Mouse (Mus musculus): Measurements from ENCODE around the gene Foxd1. TPM values are rescaled to one million over a fixed set of nuclear protein-coding genes. Genes with fewer than 3 reads are reported as not detected.

The Foxd1 gene
- polyA plus RNA-seq, 1 experiment from 2014 or later: 0.46 TPM

- Histone ChIP-seq H3K4me1 (replicated peaks; ENCODE audit: control insufficient read depth, insufficient read depth, low read length) (peaks cover 13% of the 10 kb centered on the region), H3K4me2 (ENCODE audit: low read length) (peak overlapping the region; percentile 72), H3K4me3 (replicated peaks; ENCODE audit: low read length) (peak overlapping the region; percentile 82), H3K9ac (replicated peaks; ENCODE audit: low read depth, low read length) (peak overlapping the region; percentile 82), H3K27ac (ENCODE audit: low read length) (peak overlapping the region; percentile 83), H3K36me3 (ENCODE audit: control insufficient read depth, insufficient read depth) (peaks cover 16% of the 10 kb centered on the region; the same call in 1 of the 2 replicates), H3K27me3 (replicated peaks; ENCODE audit: control insufficient read depth, insufficient read depth, low read length) (no peaks in the 10 kb centered on the region), H3K9me3 (ENCODE audit: control insufficient read depth, low read length) (no peaks in the 10 kb centered on the region)
- no peak for ATAC-seq
- WGBS: under 1% methylated on average over 15 of the region's 17 CpGs
Observed at GRCm38 (mm10) chr13:98316140-98316479, 37.9 kb upstream of the Foxd1 start.

- peak within 1 kb of the TSS; percentile 82 for H3K9ac ChIP-seq (replicated peaks; ENCODE audit: low read depth, low read length)
- peak within 1 kb of the TSS; percentile 83 for H3K27ac ChIP-seq (ENCODE audit: low read length)
- H3K4me1 ChIP-seq (replicated peaks; ENCODE audit: control insufficient read depth, insufficient read depth, low read length): peaks cover 13% of the 10 kb centered on the region
- peak within 1 kb of the TSS; percentile 90 for H3K4me2 ChIP-seq (ENCODE audit: low read length)
- peak; percentile 96 for ATAC-seq
- H3K9me3 ChIP-seq (ENCODE audit: control insufficient read depth, low read length): no peaks in the 10 kb centered on the region
- WGBS: under 1% methylated on average over 67 of the region's 90 CpGs
- H3K27me3 ChIP-seq (replicated peaks; ENCODE audit: control insufficient read depth, insufficient read depth, low read length): no peaks in the 10 kb centered on the region
- peaks cover 11% of the 10 kb centered on the region; the same call in 1 of the 2 replicates for H3K36me3 ChIP-seq (ENCODE audit: control insufficient read depth, insufficient read depth)
- H3K4me3 ChIP-seq (replicated peaks; ENCODE audit: low read length): peak within 1 kb of the TSS; percentile 82
Observed at GRCm38 (mm10) chr13:98316480-98317245, 37.4 kb upstream of the Foxd1 start, which contains the start of gene Btf3. Gene Btf3, minus strand, starts transcription at chr13:98317006.

GRCm38 (mm10) chr13:98317246-98317677, 36.8 kb upstream of the Foxd1 start:
- 0 out of 2 replicates have a peak, but pooled peaks have one; percentile 2 for ATAC-seq
- peak overlapping the region; percentile 82 for H3K4me3 ChIP-seq (replicated peaks; ENCODE audit: low read length)
- H3K9ac ChIP-seq (replicated peaks; ENCODE audit: low read depth, low read length): peak overlapping the region; percentile 82
- WGBS: 2% methylated on average over 16 of the region's 16 CpGs
- H3K36me3 ChIP-seq (ENCODE audit: control insufficient read depth, insufficient read depth): 0 out of 2 replicates have a peak, but pooled peaks cover 5% of the 10 kb centered on the region
- H3K4me2 ChIP-seq (ENCODE audit: low read length): peak overlapping the region; percentile 90
- no peaks in the 10 kb centered on the region for H3K9me3 ChIP-seq (ENCODE audit: control insufficient read depth, low read length)
- H3K27ac ChIP-seq (ENCODE audit: low read length): peak overlapping the region; percentile 83
- H3K4me1 ChIP-seq (replicated peaks; ENCODE audit: control insufficient read depth, insufficient read depth, low read length): peaks cover 13% of the 10 kb centered on the region
- no peaks in the 10 kb centered on the region for H3K27me3 ChIP-seq (replicated peaks; ENCODE audit: control insufficient read depth, insufficient read depth, low read length)

- no peak overlapping the region for H3K9ac ChIP-seq (replicated peaks; ENCODE audit: low read depth, low read length)
- no peak overlapping the region for H3K27ac ChIP-seq (ENCODE audit: low read length)
- H3K4me3 ChIP-seq (replicated peaks; ENCODE audit: low read length): no peak overlapping the region
- no peaks in the 10 kb centered on the region for H3K27me3 ChIP-seq (replicated peaks; ENCODE audit: control insufficient read depth, insufficient read depth, low read length)
- ATAC-seq: no peak
- H3K4me2 ChIP-seq (ENCODE audit: low read length): peak overlapping the region; percentile 90
- H3K4me1 ChIP-seq (replicated peaks; ENCODE audit: control insufficient read depth, insufficient read depth, low read length): peaks cover 13% of the 10 kb centered on the region
- 0 out of 2 replicates have a peak, but pooled peaks cover 2% of the 10 kb centered on the region for H3K36me3 ChIP-seq (ENCODE audit: control insufficient read depth, insufficient read depth)
- WGBS: 92% methylated on average over 6 of the region's 6 CpGs
- H3K9me3 ChIP-seq (ENCODE audit: control insufficient read depth, low read length): no peaks in the 10 kb centered on the region
Observed at GRCm38 (mm10) chr13:98317911-98318310, 36.1 kb upstream of the Foxd1 start.

GRCm38 (mm10) chr13:98325034-98325433, 29.0 kb upstream of the Foxd1 start:
- H3K9ac ChIP-seq (replicated peaks; ENCODE audit: low read depth, low read length): no peak overlapping the region
- no peak overlapping the region for H3K27ac ChIP-seq (ENCODE audit: low read length)
- no peaks in the 10 kb centered on the region for H3K27me3 ChIP-seq (replicated peaks; ENCODE audit: control insufficient read depth, insufficient read depth, low read length)
- no peak overlapping the region for H3K4me3 ChIP-seq (replicated peaks; ENCODE audit: low read length)
- H3K4me2 ChIP-seq (ENCODE audit: low read length): no peak overlapping the region
- ATAC-seq: no peak
- no peaks in the 10 kb centered on the region for H3K36me3 ChIP-seq (ENCODE audit: control insufficient read depth, insufficient read depth)
- 89% methylated on average over 11 of the region's 11 CpGs for WGBS
- no peaks in the 10 kb centered on the region for H3K9me3 ChIP-seq (ENCODE audit: control insufficient read depth, low read length)
- no peaks in the 10 kb centered on the region for H3K4me1 ChIP-seq (replicated peaks; ENCODE audit: control insufficient read depth, insufficient read depth, low read length)

- no peaks in the 10 kb centered on the region for H3K9me3 ChIP-seq (ENCODE audit: control insufficient read depth, low read length)
- H3K36me3 ChIP-seq (ENCODE audit: control insufficient read depth, insufficient read depth): no peaks in the 10 kb centered on the region
- WGBS: 51% methylated on average over 2 of the region's 2 CpGs
- no peak overlapping the region for H3K9ac ChIP-seq (replicated peaks; ENCODE audit: low read depth, low read length)
- H3K4me2 ChIP-seq (ENCODE audit: low read length): no peak overlapping the region
- no peak for ATAC-seq
- H3K4me3 ChIP-seq (replicated peaks; ENCODE audit: low read length): no peak overlapping the region
- H3K27ac ChIP-seq (ENCODE audit: low read length): no peak overlapping the region
- H3K4me1 ChIP-seq (replicated peaks; ENCODE audit: control insufficient read depth, insufficient read depth, low read length): no peaks in the 10 kb centered on the region
- H3K27me3 ChIP-seq (replicated peaks; ENCODE audit: control insufficient read depth, insufficient read depth, low read length): no peaks in the 10 kb centered on the region
Observed at GRCm38 (mm10) chr13:98332106-98332505, 21.9 kb upstream of the Foxd1 start.

GRCm38 (mm10) chr13:98336205-98336604, 17.8 kb upstream of the Foxd1 start:
- Histone ChIP-seq H3K27me3 (replicated peaks; ENCODE audit: control insufficient read depth, insufficient read depth, low read length) (0 out of 2 replicates have a peak, but pooled peaks cover 2% of the 10 kb centered on the region), H3K27ac (ENCODE audit: low read length) (no peak overlapping the region), H3K4me2 (ENCODE audit: low read length) (no peak overlapping the region), H3K9ac (replicated peaks; ENCODE audit: low read depth, low read length) (no peak overlapping the region), H3K4me3 (replicated peaks; ENCODE audit: low read length) (no peak overlapping the region), H3K36me3 (ENCODE audit: control insufficient read depth, insufficient read depth) (no peaks in the 10 kb centered on the region), H3K9me3 (ENCODE audit: control insufficient read depth, low read length) (no peaks in the 10 kb centered on the region), H3K4me1 (replicated peaks; ENCODE audit: control insufficient read depth, insufficient read depth, low read length) (no peaks in the 10 kb centered on the region)
- no peak for ATAC-seq
- 80% methylated on average over 1 of the region's 1 CpGs for WGBS

GRCm38 (mm10) chr13:98340506-98340905, 13.5 kb upstream of the Foxd1 start:
- no peak overlapping the region for H3K4me3 ChIP-seq (replicated peaks; ENCODE audit: low read length)
- no peak for ATAC-seq
- WGBS: 74% methylated on average over 5 of the region's 5 CpGs

GRCm38 (mm10) chr13:98349491-98349890, 4.6 kb upstream of the Foxd1 start:
- no peak for ATAC-seq
- no peaks in the 10 kb centered on the region for H3K9me3 ChIP-seq (ENCODE audit: control insufficient read depth, low read length)
- H3K9ac ChIP-seq (replicated peaks; ENCODE audit: low read depth, low read length): no peak overlapping the region
- peaks cover 9% of the 10 kb centered on the region for H3K4me1 ChIP-seq (replicated peaks; ENCODE audit: control insufficient read depth, insufficient read depth, low read length)
- H3K27me3 ChIP-seq (replicated peaks; ENCODE audit: control insufficient read depth, insufficient read depth, low read length): peaks cover 64% of the 10 kb centered on the region
- H3K27ac ChIP-seq (ENCODE audit: low read length): no peak overlapping the region
- no peaks in the 10 kb centered on the region for H3K36me3 ChIP-seq (ENCODE audit: control insufficient read depth, insufficient read depth)
- H3K4me2 ChIP-seq (ENCODE audit: low read length): no peak overlapping the region
- WGBS: 84% methylated on average over 4 of the region's 4 CpGs
- no peak overlapping the region for H3K4me3 ChIP-seq (replicated peaks; ENCODE audit: low read length)

More at GRCm38 (mm10) chr13:98340506-98340905, 13.5 kb upstream of the Foxd1 start:
- Histone ChIP-seq H3K36me3 (ENCODE audit: control insufficient read depth, insufficient read depth) (no peaks in the 10 kb centered on the region), H3K9ac (replicated peaks; ENCODE audit: low read depth, low read length) (no peak overlapping the region), H3K9me3 (ENCODE audit: control insufficient read depth, low read length) (no peaks in the 10 kb centered on the region), H3K27me3 (replicated peaks; ENCODE audit: control insufficient read depth, insufficient read depth, low read length) (peaks cover 11% of the 10 kb centered on the region; the same call in 1 of the 2 replicates), H3K4me1 (replicated peaks; ENCODE audit: control insufficient read depth, insufficient read depth, low read length) (no peaks in the 10 kb centered on the region), H3K27ac (ENCODE audit: low read length) (no peak overlapping the region), H3K4me2 (ENCODE audit: low read length) (no peak overlapping the region)
